Mouse (Mus musculus): ENCODE measurements around the gene Sec63. TPM values are rescaled to one million over a fixed set of nuclear protein-coding genes. Genes with fewer than 3 reads are reported as not detected.

The Sec63 gene
- polyA plus RNA-seq, 1 experiment, result 22.1 TPM

DNA sequence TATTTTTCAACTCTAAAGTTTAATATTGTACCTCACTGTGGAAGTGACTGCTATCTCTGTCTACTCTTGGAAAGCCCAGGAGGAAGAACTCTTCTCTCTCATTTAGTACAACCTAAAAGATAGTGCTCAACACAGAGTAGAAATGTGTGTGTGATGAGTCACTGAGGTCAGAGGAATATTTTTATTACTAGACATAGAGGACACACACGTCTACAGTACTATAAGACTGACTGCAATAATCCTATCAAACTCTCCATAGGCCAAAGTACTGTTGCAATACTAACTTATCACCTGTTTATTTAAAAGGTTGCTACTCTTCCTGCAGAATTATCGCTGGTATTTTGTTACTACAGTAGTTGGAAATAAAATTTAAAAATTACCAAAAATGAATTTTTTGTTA, 68.7 kb downstream of the Sec63 start:
- Histone ChIP-seq H3K79me2 (ENCODE audit: control insufficient read depth, insufficient read depth) (no peaks in the 10 kb centered on the region), H3K79me3 (ENCODE audit: low read depth) (no peaks in the 10 kb centered on the region), H3K27me3 (ENCODE audit: control insufficient read depth, insufficient read depth, insufficient read length) (no peaks in the 10 kb centered on the region), H3ac (ENCODE audit: control insufficient read depth, insufficient read length, low read depth) (no peak overlapping the region), H3K4me3 (ENCODE audit: insufficient read depth, poor library complexity, severe bottlenecking) (no peak overlapping the region), H3K36me3 (ENCODE audit: control insufficient read depth, insufficient read depth) (peaks cover 84% of the 10 kb centered on the region)
- no peak for TF ChIP-seq MYOD1 (IDR thresholded peaks at IDR 0.05; ENCODE audit: control insufficient read depth, insufficient read length, low read depth)
- TF ChIP-seq USF1 (IDR thresholded peaks at IDR 0.05; ENCODE audit: low read depth), result no peak
- no peak for TF ChIP-seq FOSL1 (IDR thresholded peaks at IDR 0.05; ENCODE audit: insufficient read depth, low read length, poor library complexity, severe bottlenecking)
- TF ChIP-seq MAX (IDR thresholded peaks at IDR 0.05), result no peak
- TF ChIP-seq CTCF (IDR thresholded peaks at IDR 0.05; ENCODE audit: control insufficient read depth, insufficient read depth, insufficient read length), result no peak
- no peak for TF ChIP-seq MYOG (IDR thresholded peaks at IDR 0.05; ENCODE audit: control insufficient read depth, extremely low read depth, insufficient read length)
- no peak for TF ChIP-seq CEBPB (IDR thresholded peaks at IDR 0.05; ENCODE audit: low read depth)

- no peak overlapping the region for H3K4me3 ChIP-seq (ENCODE audit: insufficient read depth, poor library complexity, severe bottlenecking)
- H3K79me3 ChIP-seq (ENCODE audit: low read depth), result no peaks in the 10 kb centered on the region
- no peak overlapping the region for H3ac ChIP-seq (ENCODE audit: control insufficient read depth, insufficient read length, low read depth)
- H3K36me3 ChIP-seq (ENCODE audit: control insufficient read depth, insufficient read depth), result peaks cover 82% of the 10 kb centered on the region
- no peak for TF ChIP-seq MYOD1 (IDR thresholded peaks at IDR 0.05; ENCODE audit: control insufficient read depth, insufficient read length, low read depth)
- no peak for TF ChIP-seq MYOG (IDR thresholded peaks at IDR 0.05; ENCODE audit: control insufficient read depth, extremely low read depth, insufficient read length)
- TF ChIP-seq CEBPB (IDR thresholded peaks at IDR 0.05; ENCODE audit: low read depth), result no peak
- TF ChIP-seq CTCF (IDR thresholded peaks at IDR 0.05; ENCODE audit: control insufficient read depth, insufficient read depth, insufficient read length), result no peak
- TF ChIP-seq MAX (IDR thresholded peaks at IDR 0.05), result no peak
- TF ChIP-seq USF1 (IDR thresholded peaks at IDR 0.05; ENCODE audit: low read depth), result no peak
- no peak for TF ChIP-seq FOSL1 (IDR thresholded peaks at IDR 0.05; ENCODE audit: insufficient read depth, low read length, poor library complexity, severe bottlenecking)
- H3K27me3 ChIP-seq (ENCODE audit: control insufficient read depth, insufficient read depth, insufficient read length), result no peaks in the 10 kb centered on the region
- H3K79me2 ChIP-seq (ENCODE audit: control insufficient read depth, insufficient read depth), result no peaks in the 10 kb centered on the region
Measured at GRCm38 (mm10) chr10:42830409-42830808, 69.1 kb downstream of the Sec63 start.

DNA sequence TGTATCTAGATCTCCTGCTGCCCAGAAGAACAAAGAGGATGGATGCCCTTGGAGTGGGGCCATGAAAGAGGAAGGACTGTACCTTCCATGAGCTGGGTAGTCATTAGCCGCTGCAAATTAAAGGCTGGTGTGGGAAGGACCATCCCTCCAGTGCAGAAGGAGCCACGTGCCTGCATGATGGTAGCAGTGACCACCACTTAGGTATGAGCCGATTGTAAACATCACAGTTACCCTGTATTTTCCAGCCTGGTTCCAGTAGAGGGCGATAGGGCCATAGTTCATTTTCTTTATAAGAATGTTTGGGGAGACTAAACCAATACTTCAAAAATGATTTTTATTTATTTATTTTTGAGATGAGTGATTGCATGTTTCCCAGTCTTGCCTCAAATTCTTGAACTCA, 71.4 kb downstream of the Sec63 start:
- Histone ChIP-seq H3K79me2 (ENCODE audit: control insufficient read depth, insufficient read depth) (no peaks in the 10 kb centered on the region), H3K27me3 (ENCODE audit: control insufficient read depth, insufficient read depth, insufficient read length) (no peaks in the 10 kb centered on the region), H3K79me3 (ENCODE audit: low read depth) (no peaks in the 10 kb centered on the region), H3ac (ENCODE audit: control insufficient read depth, insufficient read length, low read depth) (no peak overlapping the region), H3K4me3 (ENCODE audit: insufficient read depth, poor library complexity, severe bottlenecking) (no peak overlapping the region), H3K36me3 (ENCODE audit: control insufficient read depth, insufficient read depth) (peaks cover 79% of the 10 kb centered on the region)
- TF ChIP-seq MYOD1 (IDR thresholded peaks at IDR 0.05; ENCODE audit: control insufficient read depth, insufficient read length, low read depth), result no peak
- TF ChIP-seq USF1 (IDR thresholded peaks at IDR 0.05; ENCODE audit: low read depth), result no peak
- no peak for TF ChIP-seq CEBPB (IDR thresholded peaks at IDR 0.05; ENCODE audit: low read depth)
- no peak for TF ChIP-seq CTCF (IDR thresholded peaks at IDR 0.05; ENCODE audit: control insufficient read depth, insufficient read depth, insufficient read length)
- no peak for TF ChIP-seq MYOG (IDR thresholded peaks at IDR 0.05; ENCODE audit: control insufficient read depth, extremely low read depth, insufficient read length)
- no peak for TF ChIP-seq FOSL1 (IDR thresholded peaks at IDR 0.05; ENCODE audit: insufficient read depth, low read length, poor library complexity, severe bottlenecking)
- no peak for TF ChIP-seq MAX (IDR thresholded peaks at IDR 0.05)

GRCm38 (mm10) chr10:42833871-42834727, 72.8 kb downstream of the Sec63 start:
- H3ac ChIP-seq (ENCODE audit: control insufficient read depth, insufficient read length, low read depth), result no peak overlapping the region
- TF ChIP-seq FOSL1 (IDR thresholded peaks at IDR 0.05; ENCODE audit: insufficient read depth, low read length, poor library complexity, severe bottlenecking) (no peak), CTCF (IDR thresholded peaks at IDR 0.05; ENCODE audit: control insufficient read depth, insufficient read depth, insufficient read length) (no peak), CEBPB (IDR thresholded peaks at IDR 0.05; ENCODE audit: low read depth) (no peak), MYOG (IDR thresholded peaks at IDR 0.05; ENCODE audit: control insufficient read depth, extremely low read depth, insufficient read length) (no peak), MYOD1 (IDR thresholded peaks at IDR 0.05; ENCODE audit: control insufficient read depth, insufficient read length, low read depth) (no peak), USF1 (IDR thresholded peaks at IDR 0.05; ENCODE audit: low read depth) (no peak), MAX (IDR thresholded peaks at IDR 0.05) (no peak)
- no peaks in the 10 kb centered on the region for H3K79me3 ChIP-seq (ENCODE audit: low read depth)
- no peaks in the 10 kb centered on the region for H3K27me3 ChIP-seq (ENCODE audit: control insufficient read depth, insufficient read depth, insufficient read length)
- no peaks in the 10 kb centered on the region for H3K79me2 ChIP-seq (ENCODE audit: control insufficient read depth, insufficient read depth)
- peaks cover 65% of the 10 kb centered on the region for H3K36me3 ChIP-seq (ENCODE audit: control insufficient read depth, insufficient read depth)
- H3K4me3 ChIP-seq (ENCODE audit: insufficient read depth, poor library complexity, severe bottlenecking), result no peak overlapping the region

DNA sequence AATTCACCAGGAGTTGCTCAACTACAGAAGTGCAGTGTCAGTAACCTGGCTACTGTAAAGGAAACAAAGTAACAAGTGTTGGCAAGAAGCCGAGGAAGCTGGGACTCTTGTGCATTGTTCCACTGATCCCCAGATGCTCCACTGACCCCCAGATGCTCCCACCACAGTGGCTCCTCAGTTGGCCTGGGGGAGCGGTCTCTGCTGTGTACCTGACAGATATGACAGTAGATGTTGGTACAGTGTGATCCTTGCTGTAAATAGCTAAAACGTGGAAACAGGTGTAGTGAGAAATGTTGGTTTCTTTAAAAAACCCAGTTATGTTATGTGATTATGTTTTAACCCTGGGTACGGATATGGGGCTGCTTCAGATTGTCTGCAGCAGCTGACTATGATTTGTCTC, 76.8 kb downstream of the Sec63 start:
- H3K36me3 ChIP-seq (ENCODE audit: control insufficient read depth, insufficient read depth), result peaks cover 27% of the 10 kb centered on the region
- no peaks in the 10 kb centered on the region for H3K79me3 ChIP-seq (ENCODE audit: low read depth)
- no peak overlapping the region for H3ac ChIP-seq (ENCODE audit: control insufficient read depth, insufficient read length, low read depth)
- H3K4me3 ChIP-seq (ENCODE audit: insufficient read depth, poor library complexity, severe bottlenecking), result no peak overlapping the region
- no peak for TF ChIP-seq MAX (IDR thresholded peaks at IDR 0.05)
- TF ChIP-seq MYOG (IDR thresholded peaks at IDR 0.05; ENCODE audit: control insufficient read depth, extremely low read depth, insufficient read length), result no peak
- no peak for TF ChIP-seq CEBPB (IDR thresholded peaks at IDR 0.05; ENCODE audit: low read depth)
- TF ChIP-seq USF1 (IDR thresholded peaks at IDR 0.05; ENCODE audit: low read depth), result no peak
- TF ChIP-seq MYOD1 (IDR thresholded peaks at IDR 0.05; ENCODE audit: control insufficient read depth, insufficient read length, low read depth), result no peak
- no peak for TF ChIP-seq CTCF (IDR thresholded peaks at IDR 0.05; ENCODE audit: control insufficient read depth, insufficient read depth, insufficient read length)
- no peak for TF ChIP-seq FOSL1 (IDR thresholded peaks at IDR 0.05; ENCODE audit: insufficient read depth, low read length, poor library complexity, severe bottlenecking)
- H3K79me2 ChIP-seq (ENCODE audit: control insufficient read depth, insufficient read depth), result no peaks in the 10 kb centered on the region
- H3K27me3 ChIP-seq (ENCODE audit: control insufficient read depth, insufficient read depth, insufficient read length), result no peaks in the 10 kb centered on the region
